8 mouse cellular contexts compared by ENCODE assay signal in the genomic region with DNA sequence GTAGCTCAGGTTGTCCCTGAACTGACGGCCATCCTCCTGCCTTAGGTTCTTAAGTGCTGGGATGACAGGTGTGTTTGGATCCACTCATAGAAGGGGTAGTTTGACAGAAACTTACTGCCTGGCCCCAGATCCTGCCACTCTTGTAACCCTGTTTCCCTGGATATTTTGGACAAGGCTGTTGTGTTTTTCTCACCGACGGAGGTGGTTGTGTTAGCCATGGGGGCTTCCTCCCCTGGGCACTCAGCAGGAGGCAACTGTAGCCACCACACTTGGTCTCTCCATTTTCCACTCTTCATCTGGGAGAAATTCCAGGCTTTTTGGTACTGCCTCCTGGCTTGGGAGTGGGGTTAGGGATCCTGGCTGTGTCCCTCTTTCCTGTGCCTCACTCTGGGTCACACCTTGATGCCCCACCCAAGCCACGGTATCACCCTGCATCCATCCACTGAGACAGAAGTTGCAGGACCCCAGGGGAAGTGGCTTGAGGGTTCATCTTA. TPM values are rescaled to one million over a fixed set of nuclear protein-coding genes. Genes with fewer than 3 reads are reported as not detected.
DNase-seq lines count a peak whose midpoint lies in the region; ATAC-seq and TF ChIP-seq lines count a peak whose summit lies in the region.

No protein-coding gene starts in this region.

- H3K9me3 ChIP-seq in stomach, embryonic 16.5 days (replicated peaks; ENCODE audit: control insufficient read depth, low read length): no peaks in the 10 kb centered on the region

- peak; percentile 71 for DNase-seq in cerebellum, adult 9-10 months
- no peak for DNase-seq in testis, postnatal 10 days (ENCODE audit: low spot score)
- DNase-seq in liver: peak; percentile 48
- no peak for DNase-seq in gastrocnemius, adult 8-10 months (ENCODE audit: low spot score in 2 of 2)
- no peak for DNase-seq in gastrocnemius, postnatal 14 days

- no peaks in the 10 kb centered on the region for H3K36me3 ChIP-seq in testis, adult 2 months (ENCODE audit: control insufficient read depth, insufficient read depth, low read length)
- H3K36me3 ChIP-seq in stomach, embryonic 16.5 days (ENCODE audit: control insufficient read depth, insufficient read depth, low read length): 0 out of 2 replicates have a peak, but pooled peaks cover 7% of the 10 kb centered on the region

- TF ChIP-seq POLR2A in testis, adult 2 months (IDR thresholded peaks at IDR 0.05; ENCODE audit: control insufficient read depth, low read depth, low read length): no peak

- TF ChIP-seq CTCF in testis, adult 2 months (IDR thresholded peaks at IDR 0.05; ENCODE audit: control insufficient read depth, insufficient read depth, insufficient replicate concordance, low read depth, low read length): no peak

- H3K4me2 ChIP-seq in stomach, embryonic 16.5 days (ENCODE audit: low read depth, low read length): peak overlapping the region; percentile 97

- peak overlapping the region; percentile 90 for H3K4me3 ChIP-seq in testis, adult 2 months (ENCODE audit: control insufficient read depth, low read depth, low read length)
- H3K4me3 ChIP-seq in stomach, embryonic 16.5 days (replicated peaks; ENCODE audit: low read length): peak overlapping the region; percentile 91

- 4% methylated on average over 4 of the region's 4 CpGs for WGBS in stomach, embryonic 16.5 days

- intact Hi-C loops in gastrocnemius, postnatal 14 days (cut with DNase I; ENCODE audit: low total_unique reads): no loop called here

- H3K9ac ChIP-seq in stomach, embryonic 16.5 days (ENCODE audit: low read length): peak overlapping the region; percentile 90

- no peak for ATAC-seq in cerebellum, adult (ENCODE audit: insufficient number of reproducible peaks, low FRiP score, low TSS enrichment)
- ATAC-seq in stomach, embryonic 16.5 days (ENCODE audit: insufficient read depth, low FRiP score): no peak

- no peaks in the 10 kb centered on the region for H3K27me3 ChIP-seq in testis, adult 2 months (ENCODE audit: control insufficient read depth, insufficient read depth, low read length)
- H3K27me3 ChIP-seq in stomach, embryonic 16.5 days (ENCODE audit: control insufficient read depth, insufficient read depth, low read length): no peaks in the 10 kb centered on the region

- H3K4me1 ChIP-seq in testis, adult 2 months (ENCODE audit: control insufficient read depth, insufficient read depth, low read length): peaks cover 10% of the 10 kb centered on the region
- peaks cover 29% of the 10 kb centered on the region for H3K4me1 ChIP-seq in stomach, embryonic 16.5 days (ENCODE audit: control insufficient read depth, insufficient read depth, low read length)

- peak overlapping the region; percentile 91 for H3K27ac ChIP-seq in testis, adult 2 months (ENCODE audit: control insufficient read depth, insufficient read depth, low read depth, low read length)
- H3K27ac ChIP-seq in stomach, embryonic 16.5 days (ENCODE audit: low read length): peak overlapping the region; percentile 95

RNA-seq across cellular contexts. Expression of gene Ell, which starts 0.8 kb away (rescaled TPM):
- 42.5 and 43.8 TPM in 2 replicates for polyA plus RNA-seq in testis, adult 2 months (2012; rRNA removed)
- polyA plus RNA-seq in stomach, embryonic 16.5 days (2015; fragmentation: Nextera tagmentation; extraction: Ambion mirVana): 18.6 and 20.5 TPM in 2 replicates
- total RNA-seq in gastrocnemius, adult 8-10 months (2022): 10 to 100 TPM; 11.9 to 14.7 (median 12.3) TPM
- 10 to 100 TPM in 1 of 2 experiments, 1 to 10 TPM in 1; 9.0 to 10.3 TPM for total RNA-seq in gastrocnemius, postnatal 14 days (2021)

RNA-seq across cellular contexts. Expression of gene Kxd1, which starts 12.3 kb away (rescaled TPM):
- polyA plus RNA-seq in testis, adult 2 months (2012; rRNA removed): 77.9 and 84.7 TPM in 2 replicates
- 53.6 and 53.9 TPM in 2 replicates for polyA plus RNA-seq in stomach, embryonic 16.5 days (2015; fragmentation: Nextera tagmentation; extraction: Ambion mirVana)
- 10 to 100 TPM; 68.3 to 80.8 (median 76.7) TPM for total RNA-seq in gastrocnemius, adult 8-10 months (2022)
- total RNA-seq in gastrocnemius, postnatal 14 days (2021): 10 to 100 TPM; 64.9 to 73.0 TPM

RNA-seq across cellular contexts. Expression of gene Fkbp8, which starts 12.5 kb away (rescaled TPM):
- 179 and 198 TPM in 2 replicates for polyA plus RNA-seq in testis, adult 2 months (2012; rRNA removed)
- 291 and 298 TPM in 2 replicates for polyA plus RNA-seq in stomach, embryonic 16.5 days (2015; fragmentation: Nextera tagmentation; extraction: Ambion mirVana)
- 100 to 1,000 TPM; 113 to 123 (median 120) TPM for total RNA-seq in gastrocnemius, adult 8-10 months (2022)
- total RNA-seq in gastrocnemius, postnatal 14 days (2021): 100 to 1,000 TPM; 116 to 117 TPM

RNA-seq across cellular contexts. Expression of gene Uba52, which starts 29.5 kb away (rescaled TPM):
- polyA plus RNA-seq in testis, adult 2 months (2012; rRNA removed): 768 and 853 TPM in 2 replicates
- polyA plus RNA-seq in stomach, embryonic 16.5 days (2015; fragmentation: Nextera tagmentation; extraction: Ambion mirVana): 719 and 930 TPM in 2 replicates
- total RNA-seq in gastrocnemius, adult 8-10 months (2022): 100 to 1,000 TPM; 794 to 918 (median 839) TPM
- 1,000 to 10,000 TPM; 1,030 to 1,066 TPM for total RNA-seq in gastrocnemius, postnatal 14 days (2021)

RNA-seq across cellular contexts. Expression of gene Rex1bd, which starts 33.5 kb away (rescaled TPM):
- 23.9 and 26.9 TPM in 2 replicates for polyA plus RNA-seq in testis, adult 2 months (2012; rRNA removed)
- polyA plus RNA-seq in stomach, embryonic 16.5 days (2015; fragmentation: Nextera tagmentation; extraction: Ambion mirVana): 118 and 125 TPM in 2 replicates
- 100 to 1,000 TPM; 175 to 196 (median 181) TPM for total RNA-seq in gastrocnemius, adult 8-10 months (2022)
- total RNA-seq in gastrocnemius, postnatal 14 days (2021): 100 to 1,000 TPM; 118 to 122 TPM

Comparison
In these comparisons a context has a peak if more than half of its experiments do, and no peak if none do; other contexts are left out.
1. DNase-seq: peak in cerebellum, adult 9-10 months (single experiment) and liver (single experiment); none in testis, postnatal 10 days (single experiment), gastrocnemius, adult 8-10 months (0 of 2) and gastrocnemius, postnatal 14 days (single experiment).